Mouse (Mus musculus) MEL (cell line): ENCODE data around the gene Fgb. TPM values are rescaled to one million over a fixed set of nuclear protein-coding genes. Genes with fewer than 3 reads are reported as not detected.

Experiments used
- DNase-seq: peaks from one replicate; pipeline ENCODE4 v3.0.0; 2011; ENCODE audit warnings: low read depth, low spot score
- H3K27ac ChIP-seq: 2 replicates; pipeline ENCODE4 v1.5.1; 2012; ENCODE audit warnings: low read depth, mild to moderate bottlenecking, control low read depth, low read length, moderate library complexity; ENCODE audit not compliant: control insufficient read depth
- H3K27me3 ChIP-seq, 2 experiments: fragments of 150-350 bp in 1 of 2; sonication (generic) in 1 of 2; 2 replicates each; pipeline ENCODE4 v1.6.1; 2012; ENCODE audit warnings: low read length in 2 of 2, mild to moderate bottlenecking in 2 of 2, improper control_type of control experiment in 1 of 2, moderate library complexity in 1 of 2; ENCODE audit not compliant: insufficient read depth in 2 of 2, control insufficient read depth in 1 of 2
- H3K36me3 ChIP-seq, 2 experiments: 2 replicates each; pipeline ENCODE4 v1.6.1; 2012 to 2014; ENCODE audit warnings: low read length in 2 of 2, improper control_type of control experiment in 1 of 2, inconsistent platforms in 1 of 2, mild to moderate bottlenecking in 1 of 2; ENCODE audit not compliant: insufficient read depth in 2 of 2, control insufficient read depth in 1 of 2
- H3K4me1 ChIP-seq, 2 experiments: fragments of 150-350 bp in 1 of 2; sonication (generic) in 1 of 2; 2 replicates each; pipeline ENCODE4 v1.6.1; 2012; ENCODE audit warnings: low read length in 2 of 2, improper control_type of control experiment in 1 of 2, mild to moderate bottlenecking in 1 of 2; ENCODE audit not compliant: insufficient read depth in 2 of 2, control insufficient read depth in 1 of 2
- H3K4me3 ChIP-seq, 2 experiments: fragments of 150-350 bp in 1 of 2; sonication (generic) in 1 of 2; 2 replicates each; pipeline ENCODE4 v1.5.1; 2012; ENCODE audit warnings: low read depth in 2 of 2, low read length in 2 of 2, mild to moderate bottlenecking in 2 of 2, moderate library complexity in 2 of 2, control low read depth in 1 of 2, improper control_type of control experiment in 1 of 2; ENCODE audit not compliant: control insufficient read depth in 1 of 2, insufficient read depth in 1 of 2
- H3K79me2 ChIP-seq: 2 replicates; pipeline ENCODE4 v1.6.1; 2012; ENCODE audit warnings: mild to moderate bottlenecking, low read length, moderate library complexity; ENCODE audit not compliant: control insufficient read depth, poor library complexity, insufficient read depth
- H3K9ac ChIP-seq: 2 replicates; pipeline ENCODE4 v1.6.1; 2012; ENCODE audit warnings: low read depth, mild to moderate bottlenecking, control low read depth, low read length, moderate library complexity; ENCODE audit not compliant: control insufficient read depth, poor library complexity, severe bottlenecking
- H3K9me3 ChIP-seq: fragments of 150-350 bp; sonication (generic); replicated peaks from 2 replicates; pipeline ENCODE4 v1.6.1; 2012; ENCODE audit warnings: mild to moderate bottlenecking, low read length, improper control_type of control experiment, moderate library complexity; ENCODE audit not compliant: insufficient read depth
- BHLHE40 ChIP-seq: IDR thresholded peaks from 2 replicates; pipeline ENCODE4 v1.6.1; 2012; ENCODE audit warnings: low read depth, mild to moderate bottlenecking, inconsistent platforms, low read length, improper control_type of control experiment, borderline replicate concordance
- CHD1 ChIP-seq: IDR thresholded peaks from 2 replicates; pipeline ENCODE4 v1.6.1; 2012; ENCODE audit warnings: low read depth, mild to moderate bottlenecking, inconsistent platforms, low read length, improper control_type of control experiment
- CHD2 ChIP-seq: IDR thresholded peaks from 2 replicates; pipeline ENCODE4 v1.6.1; 2011; ENCODE audit warnings: low read length, improper control_type of control experiment
- CTCF ChIP-seq, 3 experiments: IDR thresholded peaks in 2 of 3; conservative IDR thresholded peaks in 1 of 3; 2 replicates each; pipeline ENCODE4 v1.5.1; 2011 to 2012; ENCODE audit warnings: low read length in 3 of 3, low read depth in 2 of 3, mild to moderate bottlenecking in 2 of 3, improper control_type of control experiment in 1 of 3, inconsistent platforms in 1 of 3, mixed read lengths in 1 of 3, moderate library complexity in 1 of 3; ENCODE audit not compliant: control insufficient read depth in 1 of 3, insufficient read depth in 1 of 3, poor library complexity in 1 of 3, severe bottlenecking in 1 of 3
- E2F4 ChIP-seq: IDR thresholded peaks from 2 replicates; pipeline ENCODE4 v1.6.1; 2011; ENCODE audit warnings: low read depth, low read length, improper control_type of control experiment, borderline replicate concordance
- ELF1 ChIP-seq: IDR thresholded peaks from 2 replicates; pipeline ENCODE4 v1.6.1; 2014; ENCODE audit warnings: low read depth, mild to moderate bottlenecking, inconsistent platforms, low read length, improper control_type of control experiment, moderate library complexity
- EP300 ChIP-seq, 2 experiments: IDR thresholded peaks; 2 replicates each; pipeline ENCODE4 v1.6.1; 2011; ENCODE audit warnings: improper control_type of control experiment in 2 of 2, low read length in 2 of 2, low read depth in 1 of 2, mild to moderate bottlenecking in 1 of 2
- ETS1 ChIP-seq: IDR thresholded peaks from 2 replicates; pipeline ENCODE4 v1.6.1; 2012; ENCODE audit warnings: low read depth, mild to moderate bottlenecking, inconsistent platforms, low read length, improper control_type of control experiment, moderate library complexity
- GABPA ChIP-seq: IDR thresholded peaks from 2 replicates; pipeline ENCODE4 v1.6.1; 2012; ENCODE audit warnings: low read depth, mild to moderate bottlenecking, inconsistent platforms, low read length, improper control_type of control experiment, moderate library complexity
- GATA1 ChIP-seq: IDR thresholded peaks from 2 replicates; pipeline ENCODE4 v1.6.1; 2011; ENCODE audit warnings: low read depth, low read length, improper control_type of control experiment
- HCFC1 ChIP-seq: IDR thresholded peaks from 2 replicates; pipeline ENCODE4 v1.6.1; 2012; ENCODE audit warnings: low read depth, mild to moderate bottlenecking, inconsistent platforms, low read length, improper control_type of control experiment, moderate library complexity
- JUND ChIP-seq: IDR thresholded peaks from 2 replicates; pipeline ENCODE4 v1.6.1; 2011; ENCODE audit warnings: low read depth, mild to moderate bottlenecking, improper control_type of control experiment, low read length
- MAFK ChIP-seq: IDR thresholded peaks from 2 replicates; pipeline ENCODE4 v1.6.1; 2011; ENCODE audit warnings: low read depth, mild to moderate bottlenecking, low read length, improper control_type of control experiment, borderline replicate concordance
- MAX ChIP-seq: IDR thresholded peaks from 2 replicates; pipeline ENCODE4 v1.6.1; 2011; ENCODE audit warnings: low read length, improper control_type of control experiment
- MAZ ChIP-seq: IDR thresholded peaks from 2 replicates; pipeline ENCODE4 v1.6.1; 2012; ENCODE audit warnings: low read depth, mild to moderate bottlenecking, inconsistent platforms, low read length, improper control_type of control experiment
- MEF2A ChIP-seq: IDR thresholded peaks from 2 replicates; pipeline ENCODE4 v1.6.1; 2014; ENCODE audit warnings: low read depth, mild to moderate bottlenecking, inconsistent platforms, low read length, improper control_type of control experiment; ENCODE audit not compliant: poor library complexity, insufficient replicate concordance, severe bottlenecking; ENCODE audit errors: extremely low read depth
- MXI1 ChIP-seq: IDR thresholded peaks from 2 replicates; pipeline ENCODE4 v1.6.1; 2011; ENCODE audit warnings: mild to moderate bottlenecking, low read depth, low read length, improper control_type of control experiment
- MYB ChIP-seq: IDR thresholded peaks from 2 replicates; pipeline ENCODE4 v1.6.1; 2011; ENCODE audit warnings: mild to moderate bottlenecking, low read depth, low read length, improper control_type of control experiment
- MYC ChIP-seq: IDR thresholded peaks from 2 replicates; pipeline ENCODE4 v1.6.1; 2011; ENCODE audit warnings: low read depth, mild to moderate bottlenecking, low read length, improper control_type of control experiment, moderate library complexity
- NELFE ChIP-seq: IDR thresholded peaks from 2 replicates; pipeline ENCODE4 v1.6.1; 2011; ENCODE audit warnings: low read depth, low read length, improper control_type of control experiment
- NRF1 ChIP-seq: IDR thresholded peaks from 2 replicates; pipeline ENCODE4 v1.6.1; 2014; ENCODE audit warnings: low read depth, mild to moderate bottlenecking, inconsistent platforms, low read length, improper control_type of control experiment, moderate library complexity; ENCODE audit not compliant: poor library complexity, insufficient read depth, severe bottlenecking
- POLR2A ChIP-seq, 2 experiments: IDR thresholded peaks; 2 replicates each; pipeline ENCODE4 v1.6.1; 2011 to 2012; ENCODE audit warnings: low read length in 2 of 2, mild to moderate bottlenecking in 2 of 2, control low read depth in 1 of 2, improper control_type of control experiment in 1 of 2, low read depth in 1 of 2, moderate library complexity in 1 of 2; ENCODE audit not compliant: control insufficient read depth in 1 of 2, insufficient read depth in 1 of 2, poor library complexity in 1 of 2
- POLR2AphosphoS2 ChIP-seq: IDR thresholded peaks from 2 replicates; pipeline ENCODE4 v1.6.1; 2011; ENCODE audit warnings: low read length, improper control_type of control experiment
- POLR2AphosphoS5 ChIP-seq: IDR thresholded peaks from 2 replicates; pipeline ENCODE4 v1.6.1; 2012; ENCODE audit warnings: low read depth, borderline replicate concordance, mild to moderate bottlenecking, inconsistent platforms, low read length, moderate library complexity, mixed read lengths
- RAD21 ChIP-seq: IDR thresholded peaks from 2 replicates; pipeline ENCODE4 v1.6.1; 2011; ENCODE audit warnings: mild to moderate bottlenecking, low read depth, low read length, improper control_type of control experiment
- RCOR1 ChIP-seq: IDR thresholded peaks from 2 replicates; pipeline ENCODE4 v1.6.1; 2012; ENCODE audit warnings: low read depth, mild to moderate bottlenecking, inconsistent platforms, low read length, improper control_type of control experiment
- SIN3A ChIP-seq: IDR thresholded peaks from 2 replicates; pipeline ENCODE4 v1.6.1; 2012; ENCODE audit warnings: low read length, improper control_type of control experiment, inconsistent platforms
- SMC3 ChIP-seq: IDR thresholded peaks from 2 replicates; pipeline ENCODE4 v1.6.1; 2011; ENCODE audit warnings: low read depth, low read length, improper control_type of control experiment
- TAL1 ChIP-seq: IDR thresholded peaks from 2 replicates; pipeline ENCODE4 v1.6.1; 2012; ENCODE audit warnings: mild to moderate bottlenecking, inconsistent platforms, low read length, moderate library complexity, mixed read lengths
- TCF12 ChIP-seq: IDR thresholded peaks from 2 replicates; pipeline ENCODE4 v1.6.1; 2014; ENCODE audit warnings: low read depth, mild to moderate bottlenecking, inconsistent platforms, low read length, improper control_type of control experiment, moderate library complexity
- UBTF ChIP-seq: IDR thresholded peaks from 2 replicates; pipeline ENCODE4 v1.6.1; 2012; ENCODE audit warnings: low read depth, mild to moderate bottlenecking, inconsistent platforms, low read length, improper control_type of control experiment, moderate library complexity, borderline replicate concordance; ENCODE audit not compliant: insufficient read depth
- USF1 ChIP-seq: IDR thresholded peaks from 2 replicates; pipeline ENCODE4 v1.6.1; 2014; ENCODE audit warnings: low read depth, mild to moderate bottlenecking, inconsistent platforms, low read length, improper control_type of control experiment, moderate library complexity
- USF2 ChIP-seq, 2 experiments: IDR thresholded peaks; 2 replicates each; pipeline ENCODE4 v1.6.1; 2011 to 2012; ENCODE audit warnings: improper control_type of control experiment in 2 of 2, low read length in 2 of 2, borderline replicate concordance in 1 of 2, inconsistent platforms in 1 of 2, low read depth in 1 of 2, mild to moderate bottlenecking in 1 of 2; ENCODE audit not compliant: insufficient read depth in 1 of 2
- ZC3H11A ChIP-seq: IDR thresholded peaks from 2 replicates; pipeline ENCODE4 v1.6.1; 2012; ENCODE audit warnings: low read depth, mild to moderate bottlenecking, inconsistent platforms, low read length, improper control_type of control experiment
- ZKSCAN1 ChIP-seq: IDR thresholded peaks from 2 replicates; pipeline ENCODE4 v1.6.1; 2012; ENCODE audit warnings: low read depth, mild to moderate bottlenecking, inconsistent platforms, low read length, improper control_type of control experiment, moderate library complexity
- ZMIZ1 ChIP-seq: IDR thresholded peaks from 2 replicates; pipeline ENCODE4 v1.6.1; 2012; ENCODE audit warnings: low read depth, mild to moderate bottlenecking, inconsistent platforms, low read length, improper control_type of control experiment, moderate library complexity
- ZNF384 ChIP-seq: IDR thresholded peaks from 2 replicates; pipeline ENCODE4 v1.6.1; 2012; ENCODE audit warnings: low read depth, mild to moderate bottlenecking, inconsistent platforms, low read length, improper control_type of control experiment
- polyA plus RNA-seq, 2 experiments: library from polyadenylated mRNA; stranded (reverse) in 1 of 2; unstranded in 1 of 2; fragments of >175 nt in 1 of 2; fragments of >200 nt in 1 of 2; gene quantifications; 2 replicates each; pipeline versions ENCODE4 v1.2.1 to v1.2.4; 2012; ENCODE audit warnings: low replicate concordance in 2 of 2, low read depth in 1 of 2; ENCODE audit not compliant: insufficient read length in 2 of 2, insufficient read depth in 1 of 2, missing spikeins in 1 of 2
- total RNA-seq: library from RNA; depleted of rRNA; stranded (reverse); fragments of 300-350 nt; gene quantifications from 2 replicates; pipeline ENCODE4 v1.2.3, GENCODE M21; 2012

Fgb gene
- total and polyA plus RNA-seq, 3 experiments = not detected

DNA sequence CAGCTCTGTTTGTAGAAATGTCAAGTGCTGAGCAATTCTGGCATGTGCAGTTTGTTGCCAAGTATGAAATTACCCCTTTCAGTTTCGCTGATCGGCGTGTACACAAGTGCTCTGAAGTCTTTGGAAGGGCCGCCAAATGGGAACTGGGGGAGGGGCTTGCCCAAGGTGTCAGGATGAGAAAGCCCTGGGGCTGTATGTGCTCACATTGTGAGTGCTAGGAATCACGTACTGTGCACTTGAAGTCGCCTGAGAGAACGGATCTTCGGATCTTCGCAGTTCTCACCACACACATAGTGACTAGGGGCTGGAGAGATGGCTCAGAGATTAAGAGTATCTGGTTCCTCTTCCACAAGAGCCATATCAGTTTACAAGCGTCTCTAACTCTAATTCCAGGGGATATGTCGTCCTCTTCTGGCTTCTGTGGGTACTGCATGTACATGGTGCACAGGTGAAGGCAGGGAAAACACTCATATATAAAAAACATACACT is 30.9 kb upstream of the Fgb start:
- Histone ChIP-seq H3K27me3 (no peaks in the 10 kb centered on the region; a peak in 1 of 4 replicates), H3K36me3 (no peaks in the 10 kb centered on the region; a peak in 1 of 4 replicates), H3K79me2 (no peaks in the 10 kb centered on the region), H3K4me3 (peak overlapping the region; percentile 18 to 46; a peak in 3 of 4 replicates), H3K4me1 (peaks cover 0 to 5% of the 10 kb centered on the region in 2 experiments; a peak in 1 of 4 replicates), H3K27ac (no peak overlapping the region), H3K9ac (no peak overlapping the region), H3K9me3 (no peaks in the 10 kb centered on the region)
- DNase-seq = peak; percentile 78
- no peak for TF ChIP-seq ELF1
- TF ChIP-seq MYB = no peak
- TF ChIP-seq USF1 = no peak
- TF ChIP-seq ZMIZ1 = no peak
- 0 out of 2 replicates have a peak, but pooled peaks have one; percentile 34 for TF ChIP-seq MXI1
- TF ChIP-seq ZNF384 = 0 out of 2 replicates have a peak, but pooled peaks have one; percentile 15
- no peak for TF ChIP-seq POLR2AphosphoS5
- peak; percentile 70 for TF ChIP-seq MAX
- no peak for TF ChIP-seq CHD2
- TF ChIP-seq POLR2A (IDR thresholded peaks at IDR 0.05; ENCODE audit: control insufficient read depth in 1 of 2, insufficient read depth in 1 of 2, low read depth in 1 of 2, low read length in 2 of 2, poor library complexity in 1 of 2) = no peak
- TF ChIP-seq EP300 (IDR thresholded peaks at IDR 0.05; ENCODE audit: low read depth in 1 of 2, low read length in 2 of 2) = peak in 1 of 2 experiments; percentile 67; a peak in 2 of 4 replicates
- TF ChIP-seq CHD1 = no peak
- TF ChIP-seq SIN3A = peak; percentile 45; the same call in 1 of the 2 replicates
- TF ChIP-seq USF2 (IDR thresholded peaks at IDR 0.05; ENCODE audit: borderline replicate concordance in 1 of 2, insufficient read depth in 1 of 2, low read depth in 1 of 2, low read length in 2 of 2) = no peak
- 0 out of 2 replicates have a peak, but pooled peaks have one; percentile 37 for TF ChIP-seq HCFC1
- TF ChIP-seq TCF12 = no peak
- no peak for TF ChIP-seq ZKSCAN1
- 0 out of 2 replicates have a peak, but pooled peaks have one; percentile 43 for TF ChIP-seq ETS1
- no peak for TF ChIP-seq GABPA
- peak; percentile 84 for TF ChIP-seq GATA1
- no peak for TF ChIP-seq MEF2A
- TF ChIP-seq NRF1 = no peak
- no peak for TF ChIP-seq MYC
- TF ChIP-seq ZC3H11A = peak; percentile 66
- TF ChIP-seq MAZ = no peak
- TF ChIP-seq RCOR1 = 0 out of 2 replicates have a peak, but pooled peaks have one; percentile 40
- no peak for TF ChIP-seq UBTF
- peak; percentile 55 to 100 (median 95) for TF ChIP-seq CTCF (IDR thresholded peaks at IDR 0.05 in 2 of 3, conservative IDR thresholded peaks at IDR 0.05 in 1 of 3; ENCODE audit: control insufficient read depth in 1 of 3, insufficient read depth in 1 of 3, low read depth in 2 of 3, low read length in 3 of 3, poor library complexity in 1 of 3, severe bottlenecking in 1 of 3)
- no peak for TF ChIP-seq MAFK
- TF ChIP-seq RAD21 = peak; percentile 92
- TF ChIP-seq BHLHE40 = no peak
- TF ChIP-seq POLR2AphosphoS2 = no peak
- TF ChIP-seq E2F4 = no peak
- no peak for TF ChIP-seq TAL1
- peak; percentile 81 for TF ChIP-seq SMC3
- no peak for TF ChIP-seq NELFE
- no peak for TF ChIP-seq JUND
